Mouse (Mus musculus): ENCODE data around the gene Tmem132e. TPM values are rescaled to one million over a fixed set of nuclear protein-coding genes. Genes with fewer than 3 reads are reported as not detected.

Tmem132e gene
- total RNA-seq (2017) = not detected in 2 replicates

- no peak for ATAC-seq (replicated peaks in 1 of 2; ENCODE audit: insufficient read depth in 1 of 2, low FRiP score in 2 of 2, low TSS enrichment in 1 of 2, low read depth in 1 of 2, poor library complexity in 2 of 2, severe bottlenecking in 2 of 2)
These were observed at the start of gene Tmem132e for GRCm38 (mm10) chr11:82388371-82389313. TSS of gene Tmem132e (plus strand) at chr11:82388900.

DNA sequence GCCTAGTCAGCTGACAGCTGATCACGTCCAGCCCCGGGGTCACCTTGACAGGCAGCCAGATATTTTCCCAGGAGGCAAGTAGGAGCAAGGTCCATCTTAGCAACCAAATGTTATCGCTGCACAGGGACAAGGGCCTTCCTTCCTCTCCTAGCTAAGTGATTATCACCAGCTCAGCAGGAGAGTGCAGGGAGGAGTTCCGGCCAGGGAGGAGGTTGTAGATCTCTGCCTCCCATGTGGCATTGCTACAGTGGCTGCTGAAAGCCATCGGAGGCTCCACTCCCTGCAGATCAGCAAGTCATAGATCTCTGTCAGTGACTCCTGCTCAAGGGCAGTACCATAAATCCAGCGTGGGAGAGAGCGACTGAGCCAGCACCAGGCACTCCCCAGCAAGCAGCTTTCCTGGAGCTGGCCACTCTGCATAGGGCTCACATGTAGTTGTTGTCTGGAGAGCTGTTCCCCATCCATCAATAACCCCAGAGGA lies 48.7 kb upstream of the Tmem132e start:
- ATAC-seq (replicated peaks in 1 of 2; ENCODE audit: insufficient read depth in 1 of 2, low FRiP score in 2 of 2, low TSS enrichment in 1 of 2, low read depth in 1 of 2, poor library complexity in 2 of 2, severe bottlenecking in 2 of 2) = peak; percentile 46 to 69; a peak in 3 of 4 replicates

DNA sequence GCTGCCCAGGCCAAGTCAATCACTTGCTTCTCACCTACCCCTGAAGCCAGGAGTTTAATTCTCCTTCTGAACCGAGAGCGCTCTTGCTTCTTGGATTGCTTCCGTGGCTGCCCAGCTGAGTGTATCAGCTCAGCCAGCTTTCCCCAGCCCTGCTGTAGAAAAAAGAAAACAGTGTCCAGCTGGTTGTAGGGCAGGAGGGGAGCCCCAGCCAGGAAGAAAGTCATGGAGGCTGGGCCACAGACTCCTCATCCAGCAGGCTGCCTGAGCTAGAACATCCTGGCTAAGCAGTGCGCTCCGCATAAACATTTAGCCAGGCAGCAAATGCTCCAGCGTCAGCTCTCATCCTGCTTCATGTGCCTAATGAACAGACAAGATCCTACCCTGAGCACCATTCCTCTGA lies 48.3 kb upstream of the Tmem132e start:
- ATAC-seq (replicated peaks in 1 of 2; ENCODE audit: insufficient read depth in 1 of 2, low FRiP score in 2 of 2, low TSS enrichment in 1 of 2, low read depth in 1 of 2, poor library complexity in 2 of 2, severe bottlenecking in 2 of 2) = no peak; a peak in 1 of 4 replicates

- no peak; a peak in 1 of 4 replicates for ATAC-seq (replicated peaks in 1 of 2; ENCODE audit: insufficient read depth in 1 of 2, low FRiP score in 2 of 2, low TSS enrichment in 1 of 2, low read depth in 1 of 2, poor library complexity in 2 of 2, severe bottlenecking in 2 of 2)
These were observed 47.8 kb upstream of the Tmem132e start for GRCm38 (mm10) chr11:82340900-82341299.

- ATAC-seq (replicated peaks in 1 of 2; ENCODE audit: insufficient read depth in 1 of 2, low FRiP score in 2 of 2, low TSS enrichment in 1 of 2, low read depth in 1 of 2, poor library complexity in 2 of 2, severe bottlenecking in 2 of 2) = no peak
These were observed 37.7 kb upstream of the Tmem132e start for GRCm38 (mm10) chr11:82351039-82351438.

DNA sequence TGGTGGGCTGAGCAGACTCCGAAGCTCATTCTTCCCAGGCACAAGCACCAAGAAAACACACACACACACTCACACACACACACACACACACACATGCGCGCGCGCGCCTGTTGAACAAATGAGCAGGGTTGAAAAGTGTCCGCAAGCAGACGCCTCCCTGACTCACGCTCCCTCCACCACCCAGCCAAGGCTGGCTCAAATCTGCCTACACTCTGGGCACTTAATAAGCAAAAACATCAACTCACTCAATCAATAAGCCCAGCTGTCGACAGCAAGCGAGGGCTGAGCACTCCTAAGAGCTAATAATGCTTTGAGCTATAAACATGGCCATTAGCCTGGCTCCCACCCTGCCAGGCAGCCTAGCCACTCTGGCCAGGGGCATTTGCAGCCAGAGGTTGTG lies 18.5 kb upstream of the Tmem132e start:
- ATAC-seq (replicated peaks in 1 of 2; ENCODE audit: insufficient read depth in 1 of 2, low FRiP score in 2 of 2, low TSS enrichment in 1 of 2, low read depth in 1 of 2, poor library complexity in 2 of 2, severe bottlenecking in 2 of 2) = no peak

DNA sequence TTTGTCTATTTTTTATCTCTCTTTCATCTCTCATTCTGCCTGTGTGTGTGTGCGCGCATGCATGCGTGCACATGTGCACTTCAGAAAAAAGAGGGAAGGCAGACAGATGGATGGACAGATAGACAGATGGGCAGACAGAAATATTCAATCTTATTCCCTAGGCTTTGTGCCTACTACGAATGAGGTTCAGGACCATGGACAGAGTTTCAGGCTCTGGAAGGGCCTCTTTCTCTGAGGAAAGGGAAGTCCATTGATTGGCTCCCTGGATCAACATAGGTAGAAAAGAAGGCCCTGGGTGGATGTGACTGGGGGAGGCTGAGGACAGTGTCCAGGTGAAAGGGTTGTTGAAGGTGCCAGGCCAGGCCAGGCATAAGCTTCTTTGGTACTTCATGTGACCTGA lies 17.1 kb upstream of the Tmem132e start:
- no peak for ATAC-seq (replicated peaks in 1 of 2; ENCODE audit: insufficient read depth in 1 of 2, low FRiP score in 2 of 2, low TSS enrichment in 1 of 2, low read depth in 1 of 2, poor library complexity in 2 of 2, severe bottlenecking in 2 of 2)

- ATAC-seq (replicated peaks in 1 of 2; ENCODE audit: insufficient read depth in 1 of 2, low FRiP score in 2 of 2, low TSS enrichment in 1 of 2, low read depth in 1 of 2, poor library complexity in 2 of 2, severe bottlenecking in 2 of 2) = no peak
These were observed 8.0 kb upstream of the Tmem132e start for GRCm38 (mm10) chr11:82380606-82381202.

GRCm38 (mm10) chr11:82386970-82387540 lies 1.6 kb upstream of the Tmem132e start:
- ATAC-seq (replicated peaks in 1 of 2; ENCODE audit: insufficient read depth in 1 of 2, low FRiP score in 2 of 2, low TSS enrichment in 1 of 2, low read depth in 1 of 2, poor library complexity in 2 of 2, severe bottlenecking in 2 of 2) = no peak

- ATAC-seq (replicated peaks in 1 of 2; ENCODE audit: insufficient read depth in 1 of 2, low FRiP score in 2 of 2, low TSS enrichment in 1 of 2, low read depth in 1 of 2, poor library complexity in 2 of 2, severe bottlenecking in 2 of 2) = no peak
These were observed 874 bp upstream of the Tmem132e start for GRCm38 (mm10) chr11:82387711-82388341.

DNA sequence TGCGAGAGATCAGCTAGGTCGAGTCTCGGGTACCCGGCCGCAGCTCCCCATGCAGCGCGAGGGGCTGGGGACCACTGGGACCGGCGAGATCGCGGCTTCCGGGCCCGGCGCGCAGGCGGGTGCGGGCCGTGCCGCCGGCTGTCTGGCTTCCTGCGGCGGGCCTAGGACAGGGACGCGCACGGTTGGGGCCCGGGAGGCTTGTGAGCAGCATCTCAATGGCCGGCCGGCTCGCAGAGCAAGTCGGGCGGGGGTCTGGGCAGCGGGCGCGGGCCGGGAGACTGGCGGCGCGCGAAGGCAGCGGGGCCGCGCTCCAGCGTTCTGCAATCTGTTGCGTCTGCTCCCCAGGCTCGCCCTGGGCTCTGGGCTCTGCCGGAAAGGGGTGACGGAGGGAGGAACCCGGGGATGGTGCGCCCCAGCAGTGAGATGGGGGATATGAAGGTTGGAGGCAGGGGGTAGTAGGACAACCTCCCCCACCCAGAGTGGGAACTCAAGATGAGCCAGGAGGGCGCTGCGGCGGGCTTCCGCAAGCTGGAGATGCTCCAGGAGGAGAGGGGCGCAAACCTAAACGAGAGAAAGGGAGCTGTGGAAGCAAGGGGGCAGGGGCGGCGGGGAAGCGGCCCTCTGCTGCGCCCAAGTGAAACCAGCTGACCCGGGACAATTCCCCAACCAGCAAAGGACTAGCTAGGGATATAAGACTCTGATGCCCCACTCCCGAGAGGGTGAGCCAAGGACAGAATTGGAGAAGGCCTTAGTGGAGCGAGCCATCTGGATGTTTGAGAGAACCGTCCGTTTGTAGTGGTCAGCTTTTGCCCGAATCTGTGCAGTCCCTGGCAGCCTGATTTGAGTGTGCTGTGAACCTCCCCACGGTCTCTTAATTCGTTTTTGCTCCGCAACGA lies 944 bp downstream of the Tmem132e start:
- no peak for ATAC-seq (replicated peaks in 1 of 2; ENCODE audit: insufficient read depth in 1 of 2, low FRiP score in 2 of 2, low TSS enrichment in 1 of 2, low read depth in 1 of 2, poor library complexity in 2 of 2, severe bottlenecking in 2 of 2)

- no peak for ATAC-seq (replicated peaks in 1 of 2; ENCODE audit: insufficient read depth in 1 of 2, low FRiP score in 2 of 2, low TSS enrichment in 1 of 2, low read depth in 1 of 2, poor library complexity in 2 of 2, severe bottlenecking in 2 of 2)
These were observed 3.6 kb downstream of the Tmem132e start for GRCm38 (mm10) chr11:82392341-82392740.

GRCm38 (mm10) chr11:82399621-82400020 lies 10.9 kb downstream of the Tmem132e start:
- ATAC-seq (replicated peaks in 1 of 2; ENCODE audit: insufficient read depth in 1 of 2, low FRiP score in 2 of 2, low TSS enrichment in 1 of 2, low read depth in 1 of 2, poor library complexity in 2 of 2, severe bottlenecking in 2 of 2) = no peak

DNA sequence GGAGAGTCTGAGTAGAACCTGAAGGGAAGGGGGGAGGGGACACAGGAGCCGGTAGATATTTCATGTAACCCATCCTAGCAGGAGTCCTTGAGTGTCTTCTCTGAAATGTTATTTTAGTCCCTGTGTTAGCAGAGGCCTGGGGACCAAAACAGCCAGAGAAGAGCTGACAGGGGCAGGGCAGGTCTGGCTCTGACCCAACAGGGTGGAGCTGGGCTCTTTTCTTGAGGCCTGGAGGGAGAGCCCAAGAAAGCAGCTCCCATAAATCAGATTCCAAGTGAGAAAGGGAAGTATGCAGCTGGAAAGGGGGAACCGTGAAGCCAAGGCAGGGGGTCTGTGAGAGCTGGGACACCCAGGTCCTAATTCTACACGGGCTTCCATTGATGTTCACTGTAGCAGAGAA lies 16.9 kb downstream of the Tmem132e start:
- no peak for ATAC-seq (replicated peaks in 1 of 2; ENCODE audit: insufficient read depth in 1 of 2, low FRiP score in 2 of 2, low TSS enrichment in 1 of 2, low read depth in 1 of 2, poor library complexity in 2 of 2, severe bottlenecking in 2 of 2)

GRCm38 (mm10) chr11:82406358-82407221 lies 17.9 kb downstream of the Tmem132e start:
- ATAC-seq (replicated peaks in 1 of 2; ENCODE audit: insufficient read depth in 1 of 2, low FRiP score in 2 of 2, low TSS enrichment in 1 of 2, low read depth in 1 of 2, poor library complexity in 2 of 2, severe bottlenecking in 2 of 2) = no peak

DNA sequence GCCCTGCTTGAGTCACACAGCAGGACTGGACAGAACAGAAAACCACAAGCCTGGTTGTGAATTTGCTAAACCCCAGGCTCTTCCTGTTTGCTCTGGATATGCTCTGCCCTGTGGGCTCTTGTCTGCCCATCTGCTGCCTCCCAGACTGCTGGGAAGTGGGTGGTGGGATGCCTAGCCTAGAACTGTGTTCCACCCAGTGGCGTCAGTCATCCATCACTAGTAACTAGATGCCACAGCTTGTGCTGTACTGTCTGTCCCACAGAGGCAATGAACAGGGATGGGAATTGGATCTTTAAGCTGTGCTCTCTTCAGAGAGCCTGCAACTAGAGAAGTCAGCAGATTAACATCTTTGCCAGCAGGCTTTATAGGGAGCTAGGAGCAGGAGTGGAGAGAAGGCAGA lies 23.8 kb downstream of the Tmem132e start:
- no peak for ATAC-seq (replicated peaks in 1 of 2; ENCODE audit: insufficient read depth in 1 of 2, low FRiP score in 2 of 2, low TSS enrichment in 1 of 2, low read depth in 1 of 2, poor library complexity in 2 of 2, severe bottlenecking in 2 of 2)

All from hematopoietic stem cell, adult 5-6 weeks (primary cell).